Mouse (Mus musculus) erythroblast, embryonic 14.5 days (primary cell): Measurements from ENCODE around the gene Tead1. TPM values are rescaled to one million over a fixed set of nuclear protein-coding genes. Genes with fewer than 3 reads are reported as not detected.

ENCODE experiments used
- H3K27me3 ChIP-seq: 2 replicates; pipeline ENCODE4 v1.6.1; 2012; ENCODE audit warnings: inconsistent platforms; ENCODE audit not compliant: control insufficient read depth
- H3K36me3 ChIP-seq: 2 replicates; pipeline ENCODE4 v1.6.1; 2012; ENCODE audit warnings: mild to moderate bottlenecking, inconsistent platforms; ENCODE audit not compliant: control insufficient read depth
- H3K4me1 ChIP-seq: 2 replicates; pipeline ENCODE4 v1.6.1; 2012; ENCODE audit warnings: inconsistent platforms; ENCODE audit not compliant: control insufficient read depth
- H3K4me3 ChIP-seq: replicated peaks from 2 replicates; pipeline ENCODE3; 2012; ENCODE audit warnings: moderate library complexity, mild to moderate bottlenecking, inconsistent platforms
- H3K9me3 ChIP-seq: 2 replicates; pipeline ENCODE4 v1.6.1; 2012; ENCODE audit warnings: low read length, inconsistent platforms, mixed read lengths; ENCODE audit not compliant: control insufficient read depth
- GATA1 ChIP-seq: IDR thresholded peaks from 2 replicates; pipeline ENCODE4 v1.6.1; 2012; ENCODE audit warnings: low read length, inconsistent platforms, mixed read lengths
- TAL1 ChIP-seq: IDR thresholded peaks from 3 replicates; pipeline ENCODE4 v1.6.1; 2012; ENCODE audit warnings: low read length, inconsistent platforms, mixed read lengths
- polyA plus RNA-seq: library from polyadenylated mRNA; stranded (reverse); fragments of >175 nt; gene quantifications from 2 replicates; pipeline ENCODE4 v1.2.3, GENCODE M21; 2012

Tead1 gene
- polyA plus RNA-seq, 1 experiment, result not detected

- no peak overlapping the region for H3K4me3 ChIP-seq
- no peaks in the 10 kb centered on the region for H3K27me3 ChIP-seq
- no peaks in the 10 kb centered on the region for H3K9me3 ChIP-seq
- H3K36me3 ChIP-seq, result no peaks in the 10 kb centered on the region
- H3K4me1 ChIP-seq, result no peaks in the 10 kb centered on the region
- TF ChIP-seq TAL1 (no peak), GATA1 (no peak)
Measured at GRCm38 (mm10) chr7:112946706-112947105, 267.6 kb downstream of the Tead1 start.

GRCm38 (mm10) chr7:112953777-112954291 is 274.7 kb downstream of the Tead1 start, which contains the start of gene Rassf10:
Gene Rassf10, plus strand, starts transcription at chr7:112953962.
- no peaks in the 10 kb centered on the region for H3K36me3 ChIP-seq
- TF ChIP-seq TAL1 (no peak), GATA1 (no peak)
- H3K9me3 ChIP-seq, result peaks cover 3% of the 10 kb centered on the region; the same call in 1 of the 2 replicates
- H3K4me1 ChIP-seq, result no peaks in the 10 kb centered on the region
- peaks cover 39% of the 10 kb centered on the region for H3K27me3 ChIP-seq
- H3K4me3 ChIP-seq, result peak within 1 kb of the TSS; percentile 12

- Histone ChIP-seq H3K4me3 (no peak overlapping the region), H3K9me3 (peaks cover 3% of the 10 kb centered on the region; the same call in 1 of the 2 replicates), H3K27me3 (peaks cover 39% of the 10 kb centered on the region), H3K4me1 (no peaks in the 10 kb centered on the region), H3K36me3 (no peaks in the 10 kb centered on the region)
- no peak for TF ChIP-seq GATA1
- TF ChIP-seq TAL1, result no peak
Measured at GRCm38 (mm10) chr7:112954351-112955102, 275.4 kb downstream of the Tead1 start.

GRCm38 (mm10) chr7:112955103-112955827 is 276.1 kb downstream of the Tead1 start:
- peaks cover 3% of the 10 kb centered on the region; the same call in 1 of the 2 replicates for H3K9me3 ChIP-seq
- TF ChIP-seq GATA1 (no peak), TAL1 (no peak)

GRCm38 (mm10) chr7:112955955-112956354 is 276.8 kb downstream of the Tead1 start:
- peaks cover 3% of the 10 kb centered on the region; the same call in 1 of the 2 replicates for H3K9me3 ChIP-seq
- no peaks in the 10 kb centered on the region for H3K36me3 ChIP-seq
- TF ChIP-seq TAL1 (no peak), GATA1 (no peak)
- H3K4me1 ChIP-seq, result no peaks in the 10 kb centered on the region
- peaks cover 39% of the 10 kb centered on the region for H3K27me3 ChIP-seq
- no peak overlapping the region for H3K4me3 ChIP-seq

More at GRCm38 (mm10) chr7:112955103-112955827, 276.1 kb downstream of the Tead1 start:
- Histone ChIP-seq H3K36me3 (no peaks in the 10 kb centered on the region), H3K27me3 (peaks cover 39% of the 10 kb centered on the region), H3K4me3 (no peak overlapping the region), H3K4me1 (no peaks in the 10 kb centered on the region)
